Mouse (Mus musculus) frontal cortex, adult 2 months (tissue): ENCODE measurements around the gene Neu4. TPM values are rescaled to one million over a fixed set of nuclear protein-coding genes. Genes with fewer than 3 reads are reported as not detected.
A peak's percentile ranks its signal among the peaks of the same experiment; 100 is the strongest.
"Not testable (repeated sequence)": the region's sequence is repeated elsewhere in the genome, so short reads cannot be mapped to it uniquely, and the experiment has no call there.

Experiments used
- DNase-seq, 2 experiments: peaks; one replicate each; pipeline ENCODE4 v3.0.0; 2022; ENCODE audit warnings: low spot score in 1 of 2; ENCODE audit errors: extremely low spot score in 1 of 2
- polyA plus RNA-seq: library from polyadenylated mRNA; depleted of rRNA; stranded (reverse); fragments of >200 nt; gene quantifications from 2 replicates; pipeline ENCODE4 v1.2.3, GENCODE M21; 2012; rRNA removed

Gene Neu4
- polyA plus RNA-seq, result 8.0 and 8.2 TPM in 2 replicates

- DNase-seq, result no peak
Observed at GRCm38 (mm10) chr1:94020151-94020550, at the start of gene Neu4. TSS of gene Neu4 (plus strand) at chr1:94020451.

- DNase-seq, result not testable (repeated sequence)
Observed at GRCm38 (mm10) chr1:93970797-93971196, 49.5 kb upstream of the Neu4 start.

- DNase-seq, result not testable (repeated sequence)
Observed at GRCm38 (mm10) chr1:93975764-93976163, 44.5 kb upstream of the Neu4 start.

- not testable (repeated sequence) for DNase-seq
Observed at GRCm38 (mm10) chr1:93978287-93978686, 42.0 kb upstream of the Neu4 start.

GRCm38 (mm10) chr1:93980932-93981331, 39.3 kb upstream of the Neu4 start:
- not testable (repeated sequence) for DNase-seq

- DNase-seq, result no peak
Observed at GRCm38 (mm10) chr1:93986167-93986566, 34.1 kb upstream of the Neu4 start.

- DNase-seq, result no peak
Observed at GRCm38 (mm10) chr1:93988786-93989185, 31.5 kb upstream of the Neu4 start.

- DNase-seq, result not testable (repeated sequence)
Observed at GRCm38 (mm10) chr1:93990209-93990608, 30.0 kb upstream of the Neu4 start, which contains the start of gene Gal3st2c. TSS of gene Gal3st2c (plus strand) at chr1:93990509.

GRCm38 (mm10) chr1:93991068-93991467, 29.2 kb upstream of the Neu4 start:
- DNase-seq, result not testable (repeated sequence)

GRCm38 (mm10) chr1:93991491-93991890, 28.8 kb upstream of the Neu4 start:
- not testable (repeated sequence) for DNase-seq

- no peak for DNase-seq
Observed at GRCm38 (mm10) chr1:94001023-94001422, 19.2 kb upstream of the Neu4 start.

- DNase-seq, result peak; percentile 33 to 38
Observed at GRCm38 (mm10) chr1:94005954-94006506, 14.2 kb upstream of the Neu4 start.

- DNase-seq, result peak; percentile 86 to 88
Observed at GRCm38 (mm10) chr1:94008826-94009225, 11.4 kb upstream of the Neu4 start.

GRCm38 (mm10) chr1:94011643-94012042, 8.6 kb upstream of the Neu4 start:
- no peak for DNase-seq

GRCm38 (mm10) chr1:94027506-94028108, 7.4 kb downstream of the Neu4 start:
- peak in 1 of 2 experiments; percentile 19 for DNase-seq

GRCm38 (mm10) chr1:94028741-94029140, 8.5 kb downstream of the Neu4 start:
- DNase-seq, result no peak

- DNase-seq, result no peak
Observed at GRCm38 (mm10) chr1:94033075-94033602, 12.9 kb downstream of the Neu4 start.

GRCm38 (mm10) chr1:94034984-94035743, 14.9 kb downstream of the Neu4 start:
- DNase-seq, result peak; percentile 69 to 92

GRCm38 (mm10) chr1:94040391-94040790, 20.1 kb downstream of the Neu4 start:
- DNase-seq, result no peak

GRCm38 (mm10) chr1:94045559-94045958, 25.3 kb downstream of the Neu4 start:
- DNase-seq, result no peak

- no peak for DNase-seq
Observed at GRCm38 (mm10) chr1:94046544-94046943, 26.3 kb downstream of the Neu4 start.
